Mouse (Mus musculus) lung, postnatal 14 days (tissue): ENCODE data around the gene Cdc42bpb.

ENCODE experiments used
- DNase-seq: peaks from one replicate; pipeline ENCODE4 v3.0.0; 2021

Gene Cdc42bpb

GRCm38 (mm10) chr12:111377376-111377973 lies at the start of gene Cdc42bpb:
Cdc42bpb (minus strand) TSS chr12:111377718.
- peak; percentile 93 for DNase-seq

- DNase-seq: peak; percentile 97
Measured at GRCm38 (mm10) chr12:111425789-111426460, 48.4 kb upstream of the Cdc42bpb start.

GRCm38 (mm10) chr12:111425258-111425657 lies 47.7 kb upstream of the Cdc42bpb start:
- DNase-seq: peak; percentile 94

- DNase-seq: peak; percentile 28
Measured at GRCm38 (mm10) chr12:111424547-111424946, 47.0 kb upstream of the Cdc42bpb start.

- DNase-seq: no peak
Measured at GRCm38 (mm10) chr12:111423570-111424129, 46.1 kb upstream of the Cdc42bpb start.

- no peak for DNase-seq
Measured at GRCm38 (mm10) chr12:111422852-111423251, 45.3 kb upstream of the Cdc42bpb start.

- DNase-seq: no peak
Measured at GRCm38 (mm10) chr12:111420946-111421709, 43.6 kb upstream of the Cdc42bpb start.

- DNase-seq: no peak
Measured at GRCm38 (mm10) chr12:111419918-111420317, 42.4 kb upstream of the Cdc42bpb start.

- no peak for DNase-seq
Measured at GRCm38 (mm10) chr12:111416921-111417779, 39.6 kb upstream of the Cdc42bpb start, which contains the start of gene Exoc3l4. Exoc3l4 (plus strand) TSS chr12:111417017.

GRCm38 (mm10) chr12:111413300-111413699 lies 35.8 kb upstream of the Cdc42bpb start:
- DNase-seq: peak; percentile 94

GRCm38 (mm10) chr12:111412581-111413284 lies 35.2 kb upstream of the Cdc42bpb start:
- no peak for DNase-seq

GRCm38 (mm10) chr12:111411631-111412355 lies 34.3 kb upstream of the Cdc42bpb start:
- no peak for DNase-seq

- DNase-seq: no peak
Measured at GRCm38 (mm10) chr12:111409583-111409982, 32.1 kb upstream of the Cdc42bpb start.

- DNase-seq: no peak
Measured at GRCm38 (mm10) chr12:111406622-111407021, 29.1 kb upstream of the Cdc42bpb start, which contains the start of gene Lbhd2. Lbhd2 (plus strand) TSS chr12:111406809.

- DNase-seq: no peak
Measured at GRCm38 (mm10) chr12:111404880-111405279, 27.4 kb upstream of the Cdc42bpb start.

GRCm38 (mm10) chr12:111401454-111402184 lies 24.1 kb upstream of the Cdc42bpb start:
- DNase-seq: peak; percentile 84

- DNase-seq: no peak
Measured at GRCm38 (mm10) chr12:111396997-111397396, 19.5 kb upstream of the Cdc42bpb start.

GRCm38 (mm10) chr12:111394008-111394407 lies 16.5 kb upstream of the Cdc42bpb start:
- DNase-seq: no peak

- DNase-seq: no peak
Measured at GRCm38 (mm10) chr12:111387146-111387545, 9.6 kb upstream of the Cdc42bpb start.

GRCm38 (mm10) chr12:111386642-111387120 lies 9.2 kb upstream of the Cdc42bpb start:
- peak; percentile 68 for DNase-seq
